In the genomic region with DNA sequence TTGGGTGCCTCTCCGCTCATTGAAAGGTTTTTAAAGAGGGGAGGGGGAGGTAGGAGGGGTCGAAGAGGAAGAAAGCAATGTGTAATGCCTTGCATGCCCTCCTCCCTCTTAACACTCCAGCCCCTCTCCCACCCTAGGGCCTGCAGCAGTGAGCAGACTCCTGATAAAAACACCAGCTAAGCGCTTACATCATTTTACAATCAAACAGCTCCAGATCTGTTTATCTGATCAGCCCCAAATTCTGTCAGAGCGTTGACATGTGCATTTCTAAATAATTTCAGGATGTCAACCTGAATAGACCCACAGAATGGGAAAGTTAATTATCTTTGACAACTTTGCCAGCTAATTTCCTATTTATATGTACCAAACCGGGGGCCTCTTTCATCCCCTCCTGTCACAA, we compare ENCODE assay signal across 24 mouse cellular contexts.
DNase-seq lines count a peak whose midpoint lies in the region; ATAC-seq and TF ChIP-seq lines count a peak whose summit lies in the region.
"Had no signal": no experiment of that assay in that cellular context is flagged by ENCODE, and none has a peak within 500 bp of the region (broad histone marks: within the 10 kb centered on the region; RNA-seq: fewer than 3 reads in every experiment).

No protein-coding gene starts in this region.

- no peak overlapping the region for H3K27ac ChIP-seq in embryonic facial prominence, embryonic 11.5 days (replicated peaks; ENCODE audit: low read depth, low read length)
- no peak overlapping the region for H3K27ac ChIP-seq in embryonic facial prominence, embryonic 10.5 days (replicated peaks)
- H3K27ac ChIP-seq in lung, embryonic 16.5 days (ENCODE audit: low read length) = no peak overlapping the region
- H3K27ac ChIP-seq in forebrain, postnatal 0 days (ENCODE audit: low read depth, low read length) = no peak overlapping the region
- H3K27ac ChIP-seq in hindbrain, postnatal 0 days = no peak overlapping the region
- H3K27ac ChIP-seq: embryonic facial prominence, embryonic 12.5 days; heart, adult 2 months; heart, embryonic 15.5 days; hindbrain, embryonic 13.5 days; intestine, embryonic 15.5 days had no signal

- DNase-seq in embryonic facial prominence, embryonic 11.5 days (ENCODE audit: low spot score) = peak; percentile 19
- no peak for DNase-seq in embryonic facial prominence, embryonic 10.5 days (ENCODE audit: low spot score)
- no peak for DNase-seq in lung, postnatal 14 days
- DNase-seq in brain, embryonic 14.5 days (ENCODE audit: low read depth) = peak; percentile 53
- DNase-seq in forebrain, postnatal 0 days = no peak
- no peak for DNase-seq in hindbrain, postnatal 0 days (ENCODE audit: low spot score)
- no peak for DNase-seq in gastrocnemius, postnatal 14 days
- DNase-seq: adrenal gland, adult 8-10 months; adrenal gland, postnatal 36 days; B cell, adult 2 months; cerebellum, adult 11-12 months; cerebellum, adult 9-11 months; cerebellum, postnatal 36 days; gastrocnemius, postnatal 10 days; heart, adult 2 months; heart, postnatal 14 days had no signal

- no peaks in the 10 kb centered on the region for H3K9me3 ChIP-seq in embryonic facial prominence, embryonic 11.5 days (replicated peaks; ENCODE audit: control insufficient read depth, low read length)
- H3K9me3 ChIP-seq in embryonic facial prominence, embryonic 10.5 days = no peaks in the 10 kb centered on the region
- H3K9me3 ChIP-seq in lung, embryonic 16.5 days (ENCODE audit: control insufficient read depth, low read length) = no peaks in the 10 kb centered on the region
- H3K9me3 ChIP-seq in forebrain, postnatal 0 days (ENCODE audit: low read length) = no peaks in the 10 kb centered on the region
- H3K9me3 ChIP-seq in hindbrain, postnatal 0 days (ENCODE audit: low read length) = no peaks in the 10 kb centered on the region
- H3K9me3 ChIP-seq: embryonic facial prominence, embryonic 12.5 days; heart, embryonic 15.5 days; hindbrain, embryonic 13.5 days; intestine, embryonic 15.5 days had no signal

- no peaks in the 10 kb centered on the region for H3K36me3 ChIP-seq in embryonic facial prominence, embryonic 11.5 days (replicated peaks; ENCODE audit: control insufficient read depth, insufficient read depth, low read depth, low read length)
- H3K36me3 ChIP-seq in embryonic facial prominence, embryonic 10.5 days (replicated peaks) = no peaks in the 10 kb centered on the region
- H3K36me3 ChIP-seq in lung, embryonic 16.5 days (ENCODE audit: control insufficient read depth, insufficient read depth, low read length) = no peaks in the 10 kb centered on the region
- no peaks in the 10 kb centered on the region for H3K36me3 ChIP-seq in forebrain, postnatal 0 days (ENCODE audit: insufficient read depth)
- H3K36me3 ChIP-seq in hindbrain, postnatal 0 days (ENCODE audit: insufficient read depth, low read length) = no peaks in the 10 kb centered on the region
- H3K36me3 ChIP-seq: embryonic facial prominence, embryonic 12.5 days; G1E; heart, embryonic 15.5 days; hindbrain, embryonic 13.5 days; intestine, embryonic 15.5 days had no signal

- intact Hi-C loops in gastrocnemius, postnatal 14 days (cut with DNase I; ENCODE audit: low total_unique reads) = no loop called here

- WGBS in embryonic facial prominence, embryonic 11.5 days = 39% methylated on average over 5 of the region's 5 CpGs
- WGBS in embryonic facial prominence, embryonic 10.5 days = 54% methylated on average over 5 of the region's 5 CpGs
- WGBS in lung, embryonic 16.5 days = 30% methylated on average over 5 of the region's 5 CpGs
- WGBS in forebrain, postnatal 0 days = 27% methylated on average over 5 of the region's 5 CpGs
- 46% methylated on average over 5 of the region's 5 CpGs for WGBS in hindbrain, postnatal 0 days

- H3K27me3 ChIP-seq in embryonic facial prominence, embryonic 11.5 days (ENCODE audit: control insufficient read depth, insufficient read depth, low read length) = no peaks in the 10 kb centered on the region
- no peaks in the 10 kb centered on the region for H3K27me3 ChIP-seq in embryonic facial prominence, embryonic 10.5 days (replicated peaks; ENCODE audit: low read depth, poor library complexity, severe bottlenecking)
- H3K27me3 ChIP-seq in lung, embryonic 16.5 days (ENCODE audit: control insufficient read depth, insufficient read depth, low read depth, low read length) = no peaks in the 10 kb centered on the region
- H3K27me3 ChIP-seq in forebrain, postnatal 0 days (ENCODE audit: insufficient read depth, low read length) = no peaks in the 10 kb centered on the region
- H3K27me3 ChIP-seq in hindbrain, postnatal 0 days (ENCODE audit: insufficient read depth, low read length) = no peaks in the 10 kb centered on the region
- H3K27me3 ChIP-seq: embryonic facial prominence, embryonic 12.5 days; heart, embryonic 15.5 days; hindbrain, embryonic 13.5 days; intestine, embryonic 15.5 days had no signal

- no peaks in the 10 kb centered on the region for H3K4me1 ChIP-seq in embryonic facial prominence, embryonic 11.5 days (ENCODE audit: control insufficient read depth, insufficient read depth, low read length)
- peaks cover 13% of the 10 kb centered on the region for H3K4me1 ChIP-seq in embryonic facial prominence, embryonic 10.5 days
- H3K4me1 ChIP-seq in lung, embryonic 16.5 days (replicated peaks; ENCODE audit: control insufficient read depth, insufficient read depth, low read length) = no peaks in the 10 kb centered on the region
- no peaks in the 10 kb centered on the region for H3K4me1 ChIP-seq in forebrain, postnatal 0 days (ENCODE audit: insufficient read depth)
- H3K4me1 ChIP-seq in hindbrain, postnatal 0 days (ENCODE audit: insufficient read depth, low read length) = no peaks in the 10 kb centered on the region
- H3K4me1 ChIP-seq: heart, embryonic 15.5 days; intestine, embryonic 15.5 days had no signal

- ATAC-seq in embryonic facial prominence, embryonic 11.5 days (replicated peaks; ENCODE audit: insufficient number of reproducible peaks, low FRiP score, low TSS enrichment, low read depth) = no peak
- 0 out of 2 replicates have a peak, but pooled peaks have one; percentile 38 for ATAC-seq in lung, embryonic 16.5 days (ENCODE audit: low read depth)
- ATAC-seq in forebrain, postnatal 0 days = peak; percentile 34; the same call in 1 of the 2 replicates
- ATAC-seq in hindbrain, postnatal 0 days = no peak
- ATAC-seq: CD4-positive, CD25-positive, alpha-beta regulatory T cell, adult 4 months; intestine, embryonic 15.5 days had no signal

- no peak for TF ChIP-seq POLR2A in brain, embryonic 14.5 days (IDR thresholded peaks at IDR 0.05; ENCODE audit: borderline replicate concordance, extremely low read depth, insufficient read depth, insufficient read length, poor library complexity, severe bottlenecking)

- no peak overlapping the region for H3K9ac ChIP-seq in embryonic facial prominence, embryonic 11.5 days (replicated peaks; ENCODE audit: low read length)
- H3K9ac ChIP-seq in lung, embryonic 16.5 days (ENCODE audit: low read length) = no peak overlapping the region
- no peak overlapping the region for H3K9ac ChIP-seq in forebrain, postnatal 0 days
- no peak overlapping the region for H3K9ac ChIP-seq in hindbrain, postnatal 0 days (replicated peaks; ENCODE audit: low read length)
- H3K9ac ChIP-seq: embryonic facial prominence, embryonic 12.5 days; heart, embryonic 15.5 days; hindbrain, embryonic 13.5 days; intestine, embryonic 15.5 days had no signal

- no peak for TF ChIP-seq CTCF in brain, embryonic 14.5 days (IDR thresholded peaks at IDR 0.05; ENCODE audit: borderline replicate concordance, extremely low read depth, insufficient read depth, insufficient read length)
- no peak for TF ChIP-seq CTCF in forebrain, postnatal 0 days (IDR thresholded peaks at IDR 0.05; ENCODE audit: low read depth)
- TF ChIP-seq CTCF in hindbrain, postnatal 0 days (IDR thresholded peaks at IDR 0.05; ENCODE audit: low read depth) = no peak

- no peak overlapping the region for H3K4me3 ChIP-seq in embryonic facial prominence, embryonic 11.5 days (ENCODE audit: low read depth, low read length)
- no peak overlapping the region for H3K4me3 ChIP-seq in embryonic facial prominence, embryonic 10.5 days
- no peak overlapping the region for H3K4me3 ChIP-seq in lung, embryonic 16.5 days (ENCODE audit: low read length)
- H3K4me3 ChIP-seq in forebrain, postnatal 0 days (ENCODE audit: low read depth, low read length) = no peak overlapping the region
- no peak overlapping the region for H3K4me3 ChIP-seq in hindbrain, postnatal 0 days (ENCODE audit: low read length)
- H3K4me3 ChIP-seq: embryonic facial prominence, embryonic 12.5 days; heart, adult 2 months; heart, embryonic 15.5 days; hindbrain, embryonic 13.5 days; intestine, embryonic 15.5 days had no signal

- no peak overlapping the region for H3K4me2 ChIP-seq in embryonic facial prominence, embryonic 11.5 days (ENCODE audit: low read depth, low read length)
- no peak overlapping the region for H3K4me2 ChIP-seq in lung, embryonic 16.5 days (ENCODE audit: low read depth, low read length)
- H3K4me2 ChIP-seq in forebrain, postnatal 0 days (ENCODE audit: low read depth) = no peak overlapping the region
- no peak overlapping the region for H3K4me2 ChIP-seq in hindbrain, postnatal 0 days (ENCODE audit: low read depth, low read length)
- H3K4me2 ChIP-seq: embryonic facial prominence, embryonic 12.5 days; heart, embryonic 11.5 days; heart, embryonic 15.5 days; hindbrain, embryonic 13.5 days; intestine, embryonic 15.5 days had no signal

Comparison
In these comparisons a context has a peak if more than half of its experiments do, and no peak if none do; other contexts are left out.
1. DNase-seq: peak in embryonic facial prominence, embryonic 11.5 days (single experiment) and brain, embryonic 14.5 days (single experiment); none in embryonic facial prominence, embryonic 10.5 days (single experiment), lung, postnatal 14 days (single experiment), forebrain, postnatal 0 days (single experiment), hindbrain, postnatal 0 days (single experiment) and gastrocnemius, postnatal 14 days (single experiment).
2. ATAC-seq: peak in lung, embryonic 16.5 days (single experiment) and forebrain, postnatal 0 days (single experiment); none in embryonic facial prominence, embryonic 11.5 days (single experiment) and hindbrain, postnatal 0 days (single experiment).